Mouse (Mus musculus) layer of hippocampus, postnatal 10 days (tissue): ENCODE data around the gene Tsr1. TPM values are rescaled to one million over a fixed set of nuclear protein-coding genes. Genes with fewer than 3 reads are reported as not detected.

Source experiments
- microRNA-seq, 2 experiments: library from miRNA; unstranded; fragments of <30 nt; microRNA quantifications; one replicate each; pipeline ENCODE4 v1.2.0; 2021
- total RNA-seq, 2 experiments: library from RNA; stranded (reverse); gene quantifications; 2 replicates each; pipeline ENCODE4 v1.2.3; 2021

The Tsr1 gene
- total RNA-seq, 2 experiments from 2014 or later = 40.1 to 43.2 TPM

Small RNA genes lying within 50 kb of the gene (microRNA-seq; reads per million reads assigned to microRNA genes)
- gene Mir6926 = 1.3 to 2.0 reads per million in 2 experiments

Other genes starting within 250 kb of the Tsr1 start
- 10 to 100 TPM; 68.2 to 74.1 TPM for gene Cluh, start 248.6 kb upstream of the Tsr1 start, total RNA-seq
- 100 to 1,000 TPM; 370 to 417 TPM for gene Pafah1b1, start 173.4 kb upstream of the Tsr1 start, total RNA-seq
- gene Mettl16, start 127.2 kb upstream of the Tsr1 start, total RNA-seq = 10 to 100 TPM; 22.5 to 24.3 TPM
- 10 to 100 TPM; 31.9 to 34.6 TPM for gene Mnt, start 67.2 kb upstream of the Tsr1 start, total RNA-seq
- gene Sgsm2, start 1.0 kb upstream of the Tsr1 start, total RNA-seq = 10 to 100 TPM; 69.9 to 76.1 TPM
- 10 to 100 TPM; 24.0 to 27.0 TPM for gene Smg6, start 27.8 kb downstream of the Tsr1 start, total RNA-seq
- 100 to 1,000 TPM in 1 of 2 experiments, 10 to 100 TPM in 1; 87.4 to 104 TPM for gene Srr, start 27.9 kb downstream of the Tsr1 start, total RNA-seq